Mouse (Mus musculus) small intestine, adult 2 months (tissue): ENCODE results near the gene Cul7. TPM values are rescaled to one million over a fixed set of nuclear protein-coding genes. Genes with fewer than 3 reads are reported as not detected.

ENCODE experiments used
- H3K27ac ChIP-seq: fragments of 200-500 bp; 2 replicates; pipeline ENCODE4 v1.5.1; 2012; ENCODE audit warnings: low read depth, low read length, control low read depth, inconsistent platforms; ENCODE audit not compliant: insufficient read depth
- H3K27me3 ChIP-seq: fragments of 200-500 bp; 2 replicates; pipeline ENCODE4 v1.6.1; 2012; ENCODE audit warnings: mild to moderate bottlenecking, moderate library complexity, low read length, inconsistent platforms; ENCODE audit not compliant: control insufficient read depth, insufficient read depth
- H3K36me3 ChIP-seq: fragments of 200-500 bp; 2 replicates; pipeline ENCODE4 v1.6.1; 2012; ENCODE audit warnings: mild to moderate bottlenecking, low read length, control low read depth, inconsistent platforms; ENCODE audit not compliant: control insufficient read depth, insufficient read depth
- H3K4me1 ChIP-seq: fragments of 200-500 bp; 2 replicates; pipeline ENCODE4 v1.6.1; 2012; ENCODE audit warnings: low read length, inconsistent platforms, mixed read lengths; ENCODE audit not compliant: control insufficient read depth, insufficient read depth, insufficient read length
- H3K4me3 ChIP-seq: fragments of 200-500 bp; 2 replicates; pipeline ENCODE4 v1.5.1; 2012; ENCODE audit warnings: low read depth, mild to moderate bottlenecking, control low read depth, inconsistent platforms, low read length, moderate library complexity
- CTCF ChIP-seq: fragments of 200-500 bp; IDR thresholded peaks from 2 replicates; pipeline ENCODE4 v1.5.1; 2012; ENCODE audit warnings: low read depth, mild to moderate bottlenecking, control low read depth, inconsistent platforms, low read length, moderate library complexity, mixed read lengths; ENCODE audit not compliant: insufficient replicate concordance, insufficient read length; ENCODE audit errors: extremely low read depth
- POLR2A ChIP-seq: fragments of 200-500 bp; IDR thresholded peaks from 2 replicates; pipeline ENCODE4 v1.6.1; 2012; ENCODE audit warnings: low read depth, mild to moderate bottlenecking, control low read depth, inconsistent platforms, low read length, moderate library complexity
- WGBS: fragments of 180-500 bp; shearing (Covaris S2); methylation state at CpG from one replicate; pipeline ENCODE4 v1.1.7; 2018; 5-methylcytosine and 5-hydroxymethylcytosine counted together
- polyA plus RNA-seq: library from polyadenylated mRNA; depleted of rRNA; stranded (reverse); fragments of >200 nt; gene quantifications from 2 replicates; pipeline ENCODE4 v1.2.3, GENCODE M21; 2012

Gene Cul7
- polyA plus RNA-seq, 1 experiment: 12.1 TPM

GRCm38 (mm10) chr17:46673850-46674529 is 23.9 kb downstream of the Cul7 start, which contains the start of gene Rrp36:
TSS of gene Rrp36 (minus strand) at chr17:46674352.
- no peaks in the 10 kb centered on the region for H3K27me3 ChIP-seq
- TF ChIP-seq POLR2A (peak; percentile 61; the same call in 1 of the 2 replicates), CTCF (no peak)
- WGBS: under 1% methylated on average over 43 of the region's 43 CpGs
- H3K27ac ChIP-seq: peak within 1 kb of the TSS; percentile 88
- H3K4me3 ChIP-seq: peak within 1 kb of the TSS; percentile 99
- peaks cover 9% of the 10 kb centered on the region for H3K4me1 ChIP-seq
- peaks cover 37% of the 10 kb centered on the region for H3K36me3 ChIP-seq

DNA sequence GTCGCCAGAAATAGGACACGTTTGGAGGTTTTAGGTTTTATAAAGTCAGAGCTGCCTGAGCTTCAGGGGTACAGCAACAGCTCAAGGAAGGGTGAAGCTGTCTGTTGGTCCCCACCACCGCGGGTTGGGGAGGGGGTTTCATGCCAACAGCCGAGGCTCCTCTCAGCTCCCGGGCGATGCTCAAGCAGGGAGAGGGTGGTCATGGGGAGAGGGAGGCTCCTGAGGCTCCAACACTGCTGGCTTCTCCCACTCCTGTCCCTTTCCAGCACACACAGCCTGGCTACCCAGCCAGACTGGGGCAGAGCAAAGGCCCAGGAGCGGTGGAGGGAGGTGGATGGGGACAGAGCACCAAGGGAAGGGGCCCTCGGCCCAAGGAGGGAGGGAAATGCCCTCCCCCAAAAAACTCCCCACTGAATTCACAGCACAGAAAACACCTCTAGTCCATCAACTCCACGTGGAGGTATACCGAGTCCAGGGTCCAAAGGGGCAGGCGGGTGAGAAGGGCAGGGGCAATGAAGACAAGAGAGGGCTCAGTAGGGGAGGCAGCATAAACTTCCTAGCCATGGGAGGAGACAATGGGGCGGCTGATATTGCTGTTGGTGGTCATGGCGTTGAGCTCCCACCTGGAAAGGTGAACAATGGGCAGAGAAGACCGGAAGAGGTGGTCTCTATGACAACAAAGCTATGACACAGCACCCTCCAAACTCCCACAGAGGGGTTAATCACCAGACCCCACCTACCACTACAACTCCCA is 24.6 kb downstream of the Cul7 start:
- 26% methylated on average over 15 of the region's 15 CpGs for WGBS
- no peak for TF ChIP-seq POLR2A
- Histone ChIP-seq H3K4me1 (peaks cover 13% of the 10 kb centered on the region), H3K36me3 (peaks cover 31% of the 10 kb centered on the region), H3K27me3 (no peaks in the 10 kb centered on the region), H3K27ac (0 out of 2 replicates have a peak overlapping the region, but pooled peaks have one; percentile 21), H3K4me3 (peak overlapping the region; percentile 99)

DNA sequence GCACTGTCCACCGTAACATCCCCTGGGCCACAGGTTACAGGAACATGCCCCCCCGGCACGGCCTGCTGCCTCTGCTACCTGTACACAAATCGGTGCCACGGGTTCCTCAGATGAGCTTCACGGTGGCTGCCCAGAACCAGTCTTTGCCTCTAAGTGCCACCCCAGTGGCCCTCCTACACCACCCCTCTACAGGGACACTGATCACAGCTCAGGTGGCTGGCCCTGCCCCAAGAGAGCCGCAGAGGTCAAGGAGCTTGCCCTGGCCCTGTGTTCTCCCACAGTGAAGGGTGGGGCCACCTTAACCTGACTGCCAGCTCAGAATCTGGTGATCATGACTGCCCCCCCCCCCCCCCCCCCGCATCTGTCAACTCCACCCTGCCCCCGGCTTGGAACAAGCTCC is 28.3 kb downstream of the Cul7 start, which contains the start of gene Mea1:
Gene Mea1 (plus strand): TSS at position 378 of the 400 bp plus-strand sequence.
- Histone ChIP-seq H3K27me3 (no peaks in the 10 kb centered on the region), H3K27ac (no peak within 1 kb of the TSS), H3K4me3 (peak within 1 kb of the TSS; percentile 18), H3K4me1 (peaks cover 18% of the 10 kb centered on the region), H3K36me3 (peaks cover 26% of the 10 kb centered on the region)
- TF ChIP-seq POLR2A (no peak), CTCF (no peak)
- 84% methylated on average over 9 of the region's 9 CpGs for WGBS

- TF ChIP-seq POLR2A (no peak), CTCF (no peak)
- Histone ChIP-seq H3K4me1 (peaks cover 18% of the 10 kb centered on the region), H3K27me3 (no peaks in the 10 kb centered on the region), H3K36me3 (peaks cover 31% of the 10 kb centered on the region), H3K27ac (no peak overlapping the region), H3K4me3 (no peak overlapping the region)
- WGBS: 65% methylated on average over 9 of the region's 9 CpGs
Observed at GRCm38 (mm10) chr17:46678911-46679310, 28.8 kb downstream of the Cul7 start.

- H3K27me3 ChIP-seq: no peaks in the 10 kb centered on the region
- H3K27ac ChIP-seq: peak overlapping the region; percentile 74
- H3K4me1 ChIP-seq: peaks cover 13% of the 10 kb centered on the region
- peaks cover 39% of the 10 kb centered on the region for H3K36me3 ChIP-seq
- TF ChIP-seq POLR2A (no peak), CTCF (peak; percentile 7; the same call in 1 of the 2 replicates)
- 1% methylated on average over 34 of the region's 34 CpGs for WGBS
- H3K4me3 ChIP-seq: peak overlapping the region; percentile 97
Observed at GRCm38 (mm10) chr17:46679843-46680759, 30.0 kb downstream of the Cul7 start.

DNA sequence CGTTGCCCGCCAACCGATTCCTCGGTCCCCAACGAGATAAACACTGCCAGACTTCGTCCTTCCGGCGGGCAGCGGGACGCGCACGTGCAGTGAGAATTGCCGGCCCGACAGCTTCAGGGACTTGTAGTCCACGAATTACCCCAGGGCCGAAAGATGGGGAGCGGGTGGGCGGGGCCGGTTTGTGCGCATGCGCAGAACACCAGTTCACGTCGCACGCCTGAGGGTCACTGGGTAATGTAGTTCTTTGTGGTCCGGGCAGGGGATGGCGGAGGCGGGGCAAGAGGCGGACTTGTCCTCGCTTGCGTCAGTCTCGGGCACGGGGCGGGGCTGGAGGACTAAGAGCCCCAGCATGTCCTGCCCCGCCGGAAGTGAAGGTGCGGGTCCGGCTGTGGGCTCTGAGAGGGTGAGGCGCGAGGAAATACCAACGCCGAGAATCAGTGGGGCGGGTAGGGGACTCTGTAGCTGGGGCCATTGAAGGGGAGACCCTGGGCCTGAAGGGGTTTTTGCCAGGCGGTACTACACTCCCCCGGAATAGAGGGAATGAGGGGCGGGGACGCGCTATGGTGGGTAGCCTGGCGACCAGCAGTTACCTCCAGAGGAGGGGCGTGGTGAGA is 30.7 kb downstream of the Cul7 start, which contains the start of gene Klhdc3:
Gene Klhdc3 (minus strand): TSS at position 155 of the 614 bp plus-strand sequence.
- peaks cover 44% of the 10 kb centered on the region for H3K36me3 ChIP-seq

More for the DNA sequence above, 30.7 kb downstream of the Cul7 start, which contains the start of gene Klhdc3:
- TF ChIP-seq CTCF: no peak
- TF ChIP-seq POLR2A: no peak; the same call in none of the 2 replicates
- Histone ChIP-seq H3K27me3 (no peaks in the 10 kb centered on the region), H3K4me1 (peaks cover 13% of the 10 kb centered on the region), H3K27ac (peak within 1 kb of the TSS; percentile 74), H3K4me3 (peak within 1 kb of the TSS; percentile 97)
- under 1% methylated on average over 49 of the region's 49 CpGs for WGBS
